Mouse (Mus musculus) erythroblast, adult 5-6 weeks (primary cell): ENCODE measurements around the gene Siae. TPM values are rescaled to one million over a fixed set of nuclear protein-coding genes. Genes with fewer than 3 reads are reported as not detected.
A peak's percentile ranks its signal among the peaks of the same experiment; 100 is the strongest.

ENCODE experiments used
- ATAC-seq: replicated peaks from 2 replicates; pipeline ENCODE4 v1.8.0; 2016; ENCODE audit warnings: moderate number of reproducible peaks, mild to moderate bottlenecking, moderate TSS enrichment, inconsistent platforms; ENCODE audit not compliant: poor library complexity, low FRiP score, severe bottlenecking
- total RNA-seq, 2 experiments: library from RNA; stranded (forward) in 1 of 2; stranded (reverse) in 1 of 2; fragments of 150-400 nt in 1 of 2; fragments of 200-764, 138-1000 nt in 1 of 2; gene quantifications; 2 replicates each; pipeline versions ENCODE4 v1.2.3 to v1.2.4; 2015 to 2017; ENCODE audit warnings: low replicate concordance in 2 of 2

The Siae gene
- total RNA-seq (2015; ENCODE audit: low replicate concordance) (1.7 and 1.9 TPM in 2 replicates), total RNA-seq (2017; ENCODE audit: low replicate concordance) (1.4 and 2.6 TPM in 2 replicates)

DNA sequence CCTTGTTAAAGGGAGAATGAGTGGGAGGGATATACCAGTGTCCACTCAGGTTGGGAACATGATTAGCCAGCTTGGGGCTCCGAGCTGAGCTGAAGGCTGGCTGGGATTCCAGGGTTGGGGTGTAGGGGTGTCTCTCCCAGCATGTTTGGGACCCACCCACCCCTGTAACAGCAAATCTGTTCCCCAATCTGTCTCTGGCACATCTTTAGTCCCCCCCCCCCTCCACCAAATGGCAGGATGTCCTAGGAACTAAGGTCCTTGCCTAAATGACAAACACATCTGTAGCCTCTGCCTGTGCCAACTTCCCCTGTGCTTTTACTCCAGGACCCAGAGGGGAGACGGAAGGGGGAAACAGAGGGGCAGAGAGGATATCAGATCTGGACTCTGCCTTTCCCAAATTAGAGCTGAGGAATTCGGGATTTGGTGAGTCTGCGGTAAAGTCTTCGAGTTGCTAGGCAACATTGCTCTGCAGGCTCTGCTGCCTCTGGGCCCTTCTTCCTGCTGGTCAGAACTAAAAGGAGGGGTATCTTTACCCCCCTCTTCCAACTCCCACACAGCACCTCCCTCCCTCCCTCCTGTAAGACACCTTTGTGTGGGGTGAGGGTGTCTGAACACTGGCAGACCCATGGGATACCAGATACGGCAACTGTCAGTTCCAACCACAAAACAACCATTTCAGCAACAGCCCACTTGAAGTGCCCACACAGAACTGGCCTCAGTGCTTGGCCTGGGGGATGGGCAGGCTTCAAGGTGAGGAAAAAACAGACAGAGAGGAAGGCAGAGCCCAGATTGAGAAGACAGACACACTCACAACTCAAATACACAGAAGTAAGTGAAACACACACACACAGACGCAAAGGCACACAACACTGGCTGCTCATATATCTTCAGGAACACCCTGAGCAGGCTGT lies at the start of gene Siae:
Gene Siae, plus strand, starts transcription at position 861 of the 911 bp plus-strand sequence.
- ATAC-seq: no peak

- no peak for ATAC-seq
Measured at GRCm38 (mm10) chr9:37506023-37506422, 49.5 kb upstream of the Siae start.

- no peak for ATAC-seq
Measured at GRCm38 (mm10) chr9:37512097-37512496, 43.4 kb upstream of the Siae start.

GRCm38 (mm10) chr9:37514456-37514855 lies 41.0 kb upstream of the Siae start:
- ATAC-seq: no peak

DNA sequence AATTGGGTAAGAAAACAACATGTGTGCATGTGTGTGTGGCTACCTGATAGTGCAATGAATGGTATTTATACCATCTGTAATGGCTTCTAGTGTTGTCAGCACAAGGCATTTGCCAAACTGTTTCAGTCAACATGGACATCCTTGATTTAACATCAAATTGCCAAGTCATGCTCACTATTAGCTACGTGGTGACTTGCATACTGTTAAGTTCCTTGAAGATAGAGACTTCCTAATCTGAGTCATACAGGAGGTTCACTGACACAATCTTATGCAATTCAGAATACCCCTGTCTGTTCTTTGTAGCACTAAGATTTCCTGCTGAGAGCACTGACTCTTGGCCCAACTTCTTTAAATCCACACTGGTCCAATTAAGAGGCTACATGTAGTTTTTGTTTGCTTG lies 38.0 kb upstream of the Siae start:
- no peak for ATAC-seq

- no peak for ATAC-seq
Measured at GRCm38 (mm10) chr9:37518991-37519390, 36.5 kb upstream of the Siae start.

DNA sequence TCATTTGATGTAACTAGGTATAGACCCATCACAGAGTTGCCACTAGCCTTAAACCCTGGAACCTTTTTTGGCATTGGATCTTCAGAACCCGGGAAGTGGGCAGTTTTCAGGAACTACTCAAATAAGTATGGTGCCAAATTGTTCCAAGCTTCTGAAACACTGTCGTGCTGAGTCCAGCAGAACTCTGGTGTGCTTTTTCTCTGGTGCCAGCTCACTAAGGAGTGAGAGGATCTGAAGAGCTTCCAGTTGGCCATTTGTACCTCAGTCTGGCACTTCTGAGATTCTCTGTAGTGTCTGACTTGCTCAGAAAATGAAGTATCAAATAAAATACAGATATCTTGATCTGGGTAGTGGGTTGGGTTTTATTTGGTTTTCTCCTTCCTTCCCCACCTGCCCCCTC lies 35.5 kb upstream of the Siae start:
- ATAC-seq: peak; percentile 39; the same call in 1 of the 2 replicates

DNA sequence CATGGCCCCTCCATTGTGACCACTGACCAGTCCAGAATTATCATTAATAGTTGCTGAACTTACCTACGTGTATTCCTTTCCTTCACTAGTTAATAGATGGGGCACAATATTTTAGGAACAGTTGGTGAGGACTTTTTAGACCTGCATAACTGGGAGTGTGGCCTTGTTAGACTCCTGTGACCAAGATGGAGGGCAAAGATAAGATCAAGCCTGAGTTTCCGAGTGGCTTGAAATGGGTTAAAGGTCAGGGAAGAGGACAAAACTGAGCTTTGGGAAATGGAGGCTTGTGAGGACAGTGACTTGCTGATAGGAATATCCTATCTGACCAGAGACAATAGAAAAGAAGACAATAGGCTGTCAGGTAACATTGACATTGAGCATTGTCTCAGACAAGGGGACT lies 30.0 kb upstream of the Siae start:
- no peak for ATAC-seq

- no peak for ATAC-seq
Measured at GRCm38 (mm10) chr9:37526443-37527395, 28.8 kb upstream of the Siae start.

- 0 out of 2 replicates have a peak, but pooled peaks have one; percentile 40 for ATAC-seq
Measured at GRCm38 (mm10) chr9:37527396-37528224, 27.9 kb upstream of the Siae start, which contains the start of gene Esam. Esam (plus strand) TSS chr9:37528078.

DNA sequence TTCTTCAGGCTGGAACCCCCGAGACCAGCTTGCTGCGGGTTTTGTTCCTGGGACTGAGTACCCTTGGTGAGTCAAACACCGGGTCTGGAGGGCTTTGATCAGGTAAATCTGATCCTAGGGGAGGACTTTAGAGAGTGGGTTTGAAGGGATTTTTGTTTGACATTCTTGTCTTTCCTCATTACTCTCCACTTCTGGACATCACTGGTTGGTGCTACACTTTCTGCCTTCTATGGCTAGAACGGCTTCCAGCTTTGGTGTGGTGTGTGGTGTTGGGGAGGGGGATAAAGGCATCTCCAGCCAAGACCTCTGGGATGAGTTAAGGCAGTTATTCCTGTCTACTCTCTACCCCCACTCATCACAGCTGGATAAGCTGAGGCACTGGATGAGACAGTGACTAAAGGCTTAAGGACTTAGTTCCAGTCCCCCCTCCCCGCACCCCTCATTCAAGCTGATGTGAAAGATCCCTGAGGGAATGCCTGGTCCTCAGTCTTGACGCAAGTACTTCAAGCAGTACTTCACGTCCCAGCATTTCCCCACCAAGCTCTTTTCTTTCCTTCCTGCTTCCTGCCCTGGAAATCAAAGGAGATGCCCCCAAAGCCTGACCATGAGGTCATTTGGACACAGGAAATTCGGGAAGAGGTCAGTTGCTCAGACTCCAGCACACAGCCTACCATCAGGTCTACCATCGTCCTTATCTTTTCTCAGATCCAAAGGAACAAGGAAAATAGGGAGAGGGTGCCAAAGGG lies 27.1 kb upstream of the Siae start:
- no peak for ATAC-seq

DNA sequence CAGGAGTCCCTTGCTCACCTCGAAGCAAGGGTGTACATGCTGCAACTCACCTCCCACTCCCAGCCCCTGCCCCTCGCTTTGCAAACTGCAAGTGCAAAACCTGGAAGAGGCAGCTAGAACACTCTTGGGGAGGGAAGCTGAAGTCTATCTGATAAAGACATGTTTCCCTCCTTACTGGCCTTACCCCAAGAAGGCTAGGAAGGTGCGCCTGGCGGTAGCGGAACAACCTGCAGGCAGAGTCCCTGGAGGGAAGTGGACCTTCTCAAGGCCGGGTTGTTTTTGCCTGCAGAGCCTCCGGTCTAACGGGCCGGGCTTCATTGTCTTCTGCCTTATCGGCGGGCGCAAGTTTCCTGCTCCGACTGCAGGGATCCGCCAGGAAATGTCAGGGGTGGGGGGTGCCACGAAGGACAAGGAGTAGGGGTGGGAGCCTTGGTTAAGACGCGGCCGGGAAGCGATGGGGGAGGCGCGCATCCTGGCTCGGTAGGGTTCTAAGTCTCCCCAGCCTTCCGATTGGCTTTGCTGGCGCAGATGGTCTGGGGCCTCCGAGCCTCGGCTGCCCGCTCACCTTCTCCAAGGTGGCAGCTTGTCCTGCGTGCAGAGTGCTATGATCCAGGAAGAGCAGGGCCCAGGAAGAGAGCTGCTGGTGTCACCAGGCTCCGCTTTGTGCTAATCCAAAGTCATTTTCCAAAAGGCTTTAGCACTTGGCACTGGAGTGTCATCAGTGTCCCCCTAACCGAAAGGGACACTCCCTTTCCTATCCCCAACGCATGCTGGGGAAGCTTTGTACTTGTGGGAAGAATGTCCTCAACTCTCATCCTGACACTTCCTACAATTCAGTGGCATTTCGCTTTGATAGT lies 25.2 kb upstream of the Siae start:
- no peak for ATAC-seq

- no peak for ATAC-seq
Measured at GRCm38 (mm10) chr9:37530888-37531705, 24.4 kb upstream of the Siae start.

- ATAC-seq: no peak
Measured at GRCm38 (mm10) chr9:37536851-37537250, 18.6 kb upstream of the Siae start.

GRCm38 (mm10) chr9:37537658-37538250 lies 17.7 kb upstream of the Siae start:
- no peak for ATAC-seq

DNA sequence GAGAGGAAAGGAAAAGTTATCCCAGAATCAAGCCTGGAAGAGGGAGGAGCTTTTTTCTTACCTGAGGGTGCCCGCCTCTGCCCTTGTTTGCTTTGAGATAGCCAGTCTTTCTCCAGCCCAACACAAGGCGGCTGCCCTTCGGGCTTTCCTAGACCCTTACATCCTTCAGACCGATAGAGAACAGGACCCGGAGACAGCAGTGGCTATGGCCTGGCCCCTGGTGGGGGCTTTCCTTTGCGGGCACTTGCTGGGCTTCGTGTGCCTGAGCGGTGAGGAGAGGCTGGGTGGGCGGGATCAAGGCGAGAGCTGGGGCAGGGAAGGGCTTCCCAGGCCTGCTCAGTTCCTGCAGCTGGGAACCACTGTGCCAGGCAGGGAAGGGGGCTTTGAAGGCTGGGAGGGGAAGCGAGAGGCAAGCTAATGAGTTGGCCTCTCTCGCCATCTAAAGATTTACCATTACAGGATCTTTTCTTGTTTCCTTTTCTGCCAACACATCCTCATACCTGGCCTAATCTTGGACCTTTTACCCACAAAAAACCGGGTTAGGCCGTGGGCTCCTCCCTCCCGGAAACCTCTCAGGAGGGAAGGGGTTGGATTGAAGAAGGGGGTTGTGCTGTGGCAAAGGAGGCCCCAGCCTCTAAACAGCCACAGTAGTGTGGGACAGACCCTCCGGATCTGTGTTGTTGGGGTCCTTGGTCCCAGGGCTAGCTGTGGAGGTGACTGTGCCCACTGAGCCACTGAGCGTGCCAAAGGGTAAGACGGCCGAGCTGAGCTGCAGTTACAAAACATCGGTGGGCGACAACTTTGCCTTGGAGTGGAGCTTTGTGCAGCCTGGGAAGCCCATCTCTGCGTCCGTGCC lies 16.1 kb upstream of the Siae start, which contains the start of gene Vsig2:
Gene Vsig2, plus strand, starts transcription at position 86 of the 856 bp plus-strand sequence.
- ATAC-seq: no peak
